Mouse (Mus musculus) C2C12 (cell line): ENCODE results near the gene Morn1. TPM values are rescaled to one million over a fixed set of nuclear protein-coding genes. Genes with fewer than 3 reads are reported as not detected.
A peak's percentile ranks its signal among the peaks of the same experiment; 100 is the strongest.

Source experiments
- H3K27me3 ChIP-seq: one replicate; pipeline ENCODE4 v1.6.1; 2011; ENCODE audit not compliant: control insufficient read depth, insufficient read depth, insufficient read length
- H3K36me3 ChIP-seq: one replicate; pipeline ENCODE4 v1.6.1; 2011; ENCODE audit not compliant: control insufficient read depth, insufficient read depth
- H3K4me3 ChIP-seq: one replicate; pipeline ENCODE4 v1.5.1; 2011; ENCODE audit warnings: mild to moderate bottlenecking, control low read depth; ENCODE audit not compliant: poor library complexity, insufficient read depth, severe bottlenecking
- H3K79me2 ChIP-seq: one replicate; pipeline ENCODE4 v1.6.1; 2011; ENCODE audit not compliant: control insufficient read depth, insufficient read depth
- H3K79me3 ChIP-seq: one replicate; pipeline ENCODE4 v1.6.1; 2011; ENCODE audit warnings: low read depth, control low read depth
- H3ac ChIP-seq: one replicate; pipeline ENCODE3; 2011; ENCODE audit warnings: low read depth; ENCODE audit not compliant: control insufficient read depth, insufficient read length
- CEBPB ChIP-seq: IDR thresholded peaks from one replicate; pipeline ENCODE4 v1.6.1; 2011; ENCODE audit warnings: low read depth, mild to moderate bottlenecking, control low read depth, moderate library complexity
- CTCF ChIP-seq: IDR thresholded peaks from one replicate; pipeline ENCODE4 v1.5.1; 2011; ENCODE audit not compliant: control insufficient read depth, insufficient read depth, insufficient read length
- FOSL1 ChIP-seq: IDR thresholded peaks from one replicate; pipeline ENCODE4 v1.8.0; 2011; ENCODE audit warnings: mild to moderate bottlenecking, low read length; ENCODE audit not compliant: poor library complexity, insufficient read depth, severe bottlenecking
- MAX ChIP-seq: IDR thresholded peaks from one replicate; pipeline ENCODE4 v1.6.1; 2011; ENCODE audit warnings: mild to moderate bottlenecking, control low read depth
- MYOD1 ChIP-seq: IDR thresholded peaks from one replicate; pipeline ENCODE4 v1.6.1; 2011; ENCODE audit warnings: low read depth; ENCODE audit not compliant: control insufficient read depth, insufficient read length
- MYOG ChIP-seq: IDR thresholded peaks from one replicate; pipeline ENCODE4 v1.6.1; 2011; ENCODE audit not compliant: control insufficient read depth, insufficient read length; ENCODE audit errors: extremely low read depth
- USF1 ChIP-seq: IDR thresholded peaks from one replicate; pipeline ENCODE4 v1.6.1; 2011; ENCODE audit warnings: low read depth, mild to moderate bottlenecking, control low read depth, moderate library complexity
- polyA plus RNA-seq: library from polyadenylated mRNA; unstranded; fragments of >200 nt; fragmentation: generic; extraction: Trizol; gene quantifications from one replicate; pipeline ENCODE4 v1.2.1, GENCODE M21; 2012; ENCODE audit warnings: missing spikeins

Morn1 gene
- polyA plus RNA-seq, 1 experiment, result 1.2 TPM

DNA sequence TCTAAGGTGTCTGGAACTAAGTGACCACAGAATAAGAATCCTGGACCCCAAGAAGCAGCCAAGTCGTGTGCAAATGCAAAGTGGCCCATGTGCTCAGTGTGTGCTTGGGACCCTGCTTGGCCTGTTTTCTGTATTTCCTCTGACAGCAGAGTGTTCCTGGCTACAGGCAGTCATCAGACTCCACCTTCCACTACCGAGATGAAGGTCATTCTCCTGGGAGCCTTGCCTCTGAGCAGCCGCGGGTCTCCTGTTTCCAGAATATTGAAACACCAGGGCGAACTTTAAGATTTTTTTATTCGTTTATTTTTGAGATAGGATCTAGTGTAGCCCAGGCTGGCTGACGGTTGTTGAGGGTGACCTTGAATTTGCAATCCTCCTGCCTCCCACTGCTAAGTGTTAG is 44.2 kb downstream of the Morn1 start:
- Histone ChIP-seq H3K27me3 (no peaks in the 10 kb centered on the region), H3K4me3 (no peak overlapping the region), H3ac (peak overlapping the region; percentile 20), H3K79me2 (no peaks in the 10 kb centered on the region), H3K79me3 (no peaks in the 10 kb centered on the region), H3K36me3 (no peaks in the 10 kb centered on the region)
- TF ChIP-seq MYOD1 (no peak), FOSL1 (no peak), CTCF (no peak), USF1 (no peak), CEBPB (no peak), MYOG (no peak), MAX (no peak)

DNA sequence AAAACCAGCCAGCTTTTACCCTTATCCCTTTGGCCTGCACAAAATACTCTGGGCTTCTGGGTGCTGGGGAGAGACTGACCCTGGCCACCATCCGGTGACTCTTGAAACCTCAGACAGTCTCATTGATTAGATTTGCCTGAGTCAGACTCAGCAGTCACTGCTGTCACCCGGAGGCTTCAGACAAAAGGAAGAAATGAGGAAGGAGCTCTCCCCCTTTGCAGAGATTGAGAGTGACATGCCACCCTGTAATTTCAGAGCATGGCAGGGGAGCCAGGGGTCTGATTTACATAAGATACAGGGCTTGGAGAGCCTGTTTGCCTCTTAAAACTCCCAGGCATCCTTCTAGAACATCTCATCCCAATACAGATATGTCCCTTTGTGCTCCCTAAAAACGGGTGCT is 46.8 kb downstream of the Morn1 start:
- H3K79me3 ChIP-seq, result no peaks in the 10 kb centered on the region
- H3K27me3 ChIP-seq, result no peaks in the 10 kb centered on the region
- no peaks in the 10 kb centered on the region for H3K36me3 ChIP-seq
- TF ChIP-seq CEBPB (no peak), CTCF (no peak), FOSL1 (no peak), MAX (no peak), MYOD1 (no peak), MYOG (no peak), USF1 (no peak)
- H3ac ChIP-seq, result peak overlapping the region; percentile 49
- H3K4me3 ChIP-seq, result no peak overlapping the region
- H3K79me2 ChIP-seq, result no peaks in the 10 kb centered on the region

DNA sequence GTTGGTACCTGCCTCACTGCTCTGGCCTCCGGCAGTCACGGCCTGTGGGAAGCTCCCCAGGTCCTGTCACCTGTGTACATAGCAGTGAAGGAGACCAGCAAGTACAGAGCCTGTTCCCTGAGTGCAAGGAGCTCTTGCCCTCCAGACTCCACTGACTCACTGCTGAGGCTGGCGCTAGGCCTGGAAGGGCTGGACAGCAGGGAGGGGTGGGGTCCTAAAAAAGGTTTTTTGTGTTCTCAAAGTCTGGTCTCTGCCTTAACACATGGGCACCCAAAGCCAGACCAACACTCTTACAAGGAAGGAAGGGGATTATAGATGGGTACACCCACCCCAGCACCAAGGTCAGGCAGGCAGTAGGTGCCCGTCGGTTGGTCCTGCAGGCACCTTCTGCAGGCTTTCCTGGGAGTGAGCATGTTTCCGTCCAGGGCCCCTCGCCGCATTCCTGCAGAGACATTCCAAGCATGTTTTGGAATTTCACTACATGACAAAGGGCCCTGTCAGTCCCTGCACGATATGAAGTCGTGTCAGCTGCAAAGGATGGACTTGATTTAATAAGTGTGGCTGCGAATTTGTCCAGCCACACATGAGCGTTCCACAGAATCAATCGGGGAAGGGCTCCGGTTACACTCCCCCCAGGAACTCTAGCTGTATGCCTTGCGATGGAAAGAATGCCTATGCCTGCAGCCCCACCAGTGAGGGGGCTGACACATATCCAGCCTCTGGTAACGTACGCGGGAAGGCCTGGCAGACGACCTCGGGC is 47.5 kb downstream of the Morn1 start:
- TF ChIP-seq MAX (peak; percentile 34), CTCF (no peak), MYOD1 (peak; percentile 30), CEBPB (no peak)
- Histone ChIP-seq H3K79me2 (no peaks in the 10 kb centered on the region), H3ac (peak overlapping the region; percentile 53), H3K27me3 (no peaks in the 10 kb centered on the region), H3K79me3 (no peaks in the 10 kb centered on the region), H3K4me3 (no peak overlapping the region), H3K36me3 (no peaks in the 10 kb centered on the region)

DNA sequence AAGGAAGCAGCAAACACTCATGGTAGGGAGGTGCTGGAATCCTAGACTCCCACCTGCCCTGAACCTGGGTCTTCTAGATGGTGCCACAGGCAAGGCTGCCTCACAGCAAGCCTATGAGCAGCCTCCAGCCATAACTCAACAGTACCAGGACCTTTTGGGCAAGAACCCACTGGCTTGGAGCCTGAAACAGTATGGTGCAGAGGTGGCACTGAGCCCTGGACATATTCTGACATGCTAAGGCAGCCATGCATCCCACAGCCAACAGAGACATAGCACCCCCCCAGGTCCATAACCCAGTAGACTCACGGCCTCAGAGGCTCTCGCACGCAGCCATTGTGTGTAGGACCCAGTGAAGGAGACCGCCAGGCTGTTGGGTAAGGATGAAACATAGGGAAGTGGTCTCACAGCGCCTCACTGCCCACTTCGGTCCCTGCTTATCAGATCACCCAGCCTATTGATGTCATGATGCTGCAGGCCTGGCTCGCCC is 48.4 kb downstream of the Morn1 start:
- no peaks in the 10 kb centered on the region for H3K79me3 ChIP-seq
- H3K79me2 ChIP-seq, result no peaks in the 10 kb centered on the region
- H3ac ChIP-seq, result no peak overlapping the region
- TF ChIP-seq MYOD1, result no peak
- TF ChIP-seq MYOG, result no peak
- no peak for TF ChIP-seq MAX
- TF ChIP-seq CTCF, result no peak
- no peak for TF ChIP-seq CEBPB
- no peak for TF ChIP-seq FOSL1
- H3K4me3 ChIP-seq, result no peak overlapping the region
- H3K36me3 ChIP-seq, result no peaks in the 10 kb centered on the region
- no peaks in the 10 kb centered on the region for H3K27me3 ChIP-seq

DNA sequence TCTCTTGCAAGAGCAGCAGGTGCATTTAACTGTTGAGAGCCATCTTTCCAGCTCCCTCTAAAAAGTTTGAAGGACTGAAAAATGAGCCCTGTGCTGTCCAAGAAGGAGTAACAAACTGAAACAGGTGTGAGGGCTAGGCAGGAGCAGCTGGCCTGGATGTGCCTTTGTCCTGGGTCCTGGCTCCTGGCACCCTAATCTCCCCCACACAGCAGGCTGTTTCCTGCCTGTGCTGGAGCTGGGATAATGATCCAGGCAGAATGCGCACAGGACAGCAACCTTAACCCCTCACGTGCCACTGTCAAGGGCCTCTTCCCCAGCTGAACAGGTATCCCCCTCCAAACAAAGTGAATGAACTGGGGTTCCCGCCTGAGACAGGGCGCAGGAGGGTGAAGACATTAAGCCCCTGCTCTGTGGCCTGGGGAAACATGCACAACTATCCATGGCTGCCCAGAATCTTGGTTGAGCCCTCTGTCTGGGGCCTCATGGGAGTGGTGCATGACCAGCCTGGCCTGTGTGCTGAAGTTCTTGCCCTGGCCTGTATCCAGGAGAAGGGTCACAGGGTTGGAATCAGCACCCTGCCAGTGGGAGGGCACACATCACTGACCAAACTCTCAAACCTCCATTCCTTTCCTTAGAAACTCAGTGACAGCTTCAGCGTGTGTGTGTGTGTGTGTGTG is 49.7 kb downstream of the Morn1 start:
- H3K36me3 ChIP-seq, result no peaks in the 10 kb centered on the region
- peak overlapping the region; percentile 22 for H3ac ChIP-seq
- TF ChIP-seq MYOD1 (peak; percentile 98), USF1 (no peak)
- H3K79me3 ChIP-seq, result no peaks in the 10 kb centered on the region
- H3K4me3 ChIP-seq, result no peak overlapping the region
- H3K79me2 ChIP-seq, result no peaks in the 10 kb centered on the region
- H3K27me3 ChIP-seq, result no peaks in the 10 kb centered on the region

DNA sequence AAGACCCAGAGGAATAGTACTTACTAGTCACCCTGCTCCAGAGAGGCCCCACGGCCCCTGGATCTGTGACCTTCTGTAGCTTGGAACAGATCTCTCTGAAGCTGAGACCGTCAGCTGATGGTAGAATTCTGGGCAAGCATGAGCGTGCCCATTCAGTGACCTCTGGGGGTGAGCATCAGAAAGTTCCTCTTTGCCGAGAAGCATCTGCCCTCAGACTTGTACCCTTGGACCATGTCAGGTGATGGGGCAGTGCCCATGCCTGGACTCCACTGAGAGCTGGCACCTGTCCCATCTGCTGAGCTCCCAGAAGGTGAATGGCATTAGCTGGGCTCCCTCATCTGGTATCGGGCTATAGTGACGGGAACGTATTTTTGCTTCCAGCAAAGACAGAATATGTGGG is 51.5 kb downstream of the Morn1 start:
- H3K27me3 ChIP-seq, result no peaks in the 10 kb centered on the region
- TF ChIP-seq MYOG (no peak), FOSL1 (no peak), MAX (no peak), MYOD1 (no peak), USF1 (no peak), CEBPB (no peak), CTCF (no peak)

More for the DNA sequence above, 51.5 kb downstream of the Morn1 start:
- H3K36me3 ChIP-seq, result no peaks in the 10 kb centered on the region
- no peak overlapping the region for H3ac ChIP-seq
- H3K4me3 ChIP-seq, result no peak overlapping the region
- no peaks in the 10 kb centered on the region for H3K79me3 ChIP-seq
- H3K79me2 ChIP-seq, result no peaks in the 10 kb centered on the region
